Mouse (Mus musculus): ENCODE measurements around the gene C2cd4c.

The C2cd4c gene

DNA sequence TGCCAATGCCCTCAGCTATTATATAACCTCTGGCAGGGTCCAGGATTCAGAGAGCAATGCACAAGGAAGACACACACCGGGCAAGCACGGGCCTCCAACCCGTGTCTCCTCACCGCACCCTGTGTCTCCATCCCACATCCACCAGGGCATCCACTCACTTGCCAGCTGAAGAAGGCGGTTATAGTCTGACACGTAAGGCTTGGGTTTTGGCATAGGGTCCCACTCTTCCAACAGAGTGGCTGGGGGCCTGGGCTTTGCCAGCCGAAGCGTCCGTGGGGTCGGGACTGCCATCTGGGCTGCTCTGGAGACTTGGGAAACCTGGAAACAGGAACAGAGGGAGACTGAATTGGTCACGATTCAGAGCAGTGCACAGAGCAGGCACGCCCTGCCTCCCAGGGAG is 34.0 kb downstream of the C2cd4c start:
- CTCF ChIA-PET: no interaction called here

DNA sequence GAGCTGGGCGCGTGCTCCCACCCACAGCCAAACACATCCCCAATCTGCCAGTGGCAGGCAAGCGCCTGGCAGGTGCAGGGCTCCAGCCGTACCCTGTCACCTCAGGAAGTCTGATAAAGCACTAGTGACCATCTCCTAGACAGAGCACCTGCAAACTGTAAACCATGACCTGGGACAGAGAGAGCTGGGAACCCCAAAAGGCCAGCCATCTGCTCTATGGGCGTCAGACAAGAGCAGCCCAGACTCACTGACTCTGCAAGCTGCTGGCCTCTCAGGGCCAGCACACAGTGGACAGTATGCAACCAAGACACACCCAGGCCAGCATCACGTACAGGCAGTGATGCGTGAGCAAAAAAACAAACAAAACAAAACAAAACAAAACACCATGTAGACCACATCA is 34.9 kb downstream of the C2cd4c start:
- CTCF ChIA-PET: no interaction called here

DNA sequence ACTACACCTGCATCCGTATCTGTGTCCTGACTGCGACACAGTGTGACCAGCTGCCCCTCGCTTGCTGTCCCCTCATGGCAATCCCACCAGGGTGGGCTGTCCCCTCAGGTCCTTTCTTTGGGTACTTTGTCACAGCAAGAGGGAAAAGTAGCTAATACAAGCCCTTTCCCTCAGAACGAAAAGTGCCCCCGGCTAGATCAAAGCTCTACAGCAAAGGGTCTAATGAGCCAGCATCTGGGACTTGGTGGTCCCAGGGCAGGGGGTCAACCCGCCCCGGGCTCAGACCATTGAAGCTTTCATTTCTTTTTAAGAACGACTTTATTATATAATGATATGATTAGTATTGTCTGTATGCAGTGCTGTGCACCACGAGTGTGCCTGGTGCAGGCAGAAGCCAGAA is 35.5 kb downstream of the C2cd4c start:
- CTCF ChIA-PET: no interaction called here

DNA sequence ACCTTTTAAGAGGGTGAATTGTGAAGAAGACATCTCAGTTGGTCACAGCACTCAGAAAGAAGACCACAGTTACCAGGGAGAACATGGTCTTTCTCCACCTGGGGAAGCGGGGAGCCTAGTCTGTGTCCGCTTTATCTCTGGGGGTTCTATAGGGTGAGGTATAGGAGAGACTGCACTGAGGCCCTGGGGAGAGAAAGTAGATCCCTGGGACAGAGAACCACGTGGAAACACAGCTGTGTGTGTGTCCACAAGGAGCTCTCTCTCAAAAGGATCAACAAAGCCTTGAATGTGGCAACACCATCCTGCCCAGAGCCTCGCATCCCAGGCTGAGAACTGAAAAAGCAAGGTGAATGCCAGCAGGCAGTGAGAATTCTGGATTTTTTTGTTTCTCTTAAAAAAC is 36.4 kb downstream of the C2cd4c start:
- CTCF ChIA-PET: no interaction called here

DNA sequence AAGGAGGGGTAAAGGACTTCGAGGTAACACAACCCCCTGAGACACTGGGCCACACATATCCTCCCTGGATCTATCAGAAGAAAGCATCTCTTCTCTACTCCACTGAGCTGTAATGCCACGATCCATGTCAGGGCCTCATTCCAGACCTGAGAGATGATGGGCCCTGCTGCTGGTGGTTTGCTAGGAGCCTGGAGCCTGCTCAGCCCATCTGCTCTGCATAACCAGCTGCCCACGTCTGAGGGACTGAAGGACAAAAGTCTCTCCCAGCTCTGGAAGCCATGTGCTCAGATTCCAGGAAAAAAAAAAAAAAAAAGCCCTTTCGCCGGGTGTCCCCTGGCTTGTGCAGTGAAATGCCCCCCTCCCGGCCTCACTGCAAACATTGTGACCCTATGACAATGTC is 38.1 kb downstream of the C2cd4c start:
- CTCF ChIA-PET: no interaction called here

DNA sequence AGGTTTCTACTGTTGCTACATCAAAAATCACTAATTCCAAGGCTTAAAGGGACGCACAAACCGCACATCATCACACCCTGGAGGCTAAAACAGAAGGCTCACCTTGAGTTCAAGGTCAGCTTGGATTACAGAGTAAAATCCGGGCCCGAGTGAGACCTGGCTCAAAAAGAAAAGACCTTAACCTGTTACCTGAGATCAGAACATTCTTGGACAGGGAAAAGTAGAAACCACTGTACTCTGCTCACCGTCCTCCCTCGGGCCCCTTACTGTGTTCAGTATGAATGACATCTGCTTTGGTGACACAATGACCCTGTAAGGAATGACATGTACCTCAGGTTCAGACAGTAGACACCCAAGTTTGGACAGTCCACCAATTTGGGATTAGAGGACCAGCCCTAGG is 39.0 kb downstream of the C2cd4c start:
- CTCF ChIA-PET: no interaction called here

DNA sequence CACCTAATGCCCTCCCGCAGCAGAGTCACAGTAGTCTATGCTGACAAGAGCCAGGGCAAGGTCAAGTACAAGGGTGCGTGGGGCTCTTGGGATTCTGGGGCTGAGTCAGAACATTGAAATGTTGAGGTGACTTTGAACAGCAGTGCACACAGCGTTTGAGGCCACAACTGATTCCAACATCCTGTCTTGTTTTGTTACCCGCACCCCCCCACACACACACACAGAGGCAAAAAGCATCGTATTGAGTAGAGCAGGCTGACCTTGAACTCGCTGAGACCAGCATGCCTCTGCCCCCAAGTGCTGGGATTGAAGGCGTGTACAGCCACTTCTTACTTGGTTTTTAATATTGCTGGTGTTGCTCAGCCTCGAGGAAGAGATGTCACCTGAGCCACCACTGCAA is 39.5 kb downstream of the C2cd4c start:
- CTCF ChIA-PET: no interaction called here

DNA sequence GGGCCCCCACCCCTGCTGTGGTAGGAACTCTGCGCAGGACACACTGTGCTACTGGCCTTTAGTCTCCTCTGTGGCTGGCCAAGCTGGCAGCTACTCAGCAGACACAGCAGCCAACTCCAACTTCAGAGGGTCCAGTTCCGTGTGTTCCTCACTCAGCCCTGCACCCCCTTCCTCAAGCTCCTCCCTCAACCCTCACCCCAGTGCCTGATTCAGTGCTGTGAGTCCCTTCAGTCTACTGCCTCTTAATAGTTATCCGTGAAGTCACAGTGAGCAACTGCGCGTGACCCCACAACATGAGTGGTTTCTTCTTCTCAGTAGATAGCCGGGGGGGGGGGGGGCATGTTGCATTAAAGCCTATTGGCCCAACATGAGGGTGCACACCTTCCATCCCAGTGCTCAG is 40.2 kb downstream of the C2cd4c start:
- CTCF ChIA-PET: no interaction called here

DNA sequence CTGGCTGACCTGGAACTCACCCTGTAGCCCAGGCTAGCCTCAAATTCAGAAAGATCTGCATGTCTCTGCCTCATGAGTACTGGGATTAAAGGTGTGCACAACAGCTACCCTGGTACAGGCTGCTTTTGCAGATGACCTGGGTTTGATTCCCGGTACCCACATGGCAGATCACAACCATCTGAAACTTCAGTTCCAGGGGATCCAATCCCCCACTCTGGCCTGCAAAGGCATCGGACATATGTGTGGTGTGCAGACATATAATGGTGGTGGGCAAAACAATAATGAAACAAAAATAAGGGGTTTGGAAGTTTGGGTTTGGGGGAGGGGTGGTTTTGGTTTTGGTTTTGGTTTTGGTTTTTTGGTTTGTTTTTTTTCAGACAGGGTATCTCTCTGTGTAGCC is 42.5 kb downstream of the C2cd4c start:
- CTCF ChIA-PET: no interaction called here

DNA sequence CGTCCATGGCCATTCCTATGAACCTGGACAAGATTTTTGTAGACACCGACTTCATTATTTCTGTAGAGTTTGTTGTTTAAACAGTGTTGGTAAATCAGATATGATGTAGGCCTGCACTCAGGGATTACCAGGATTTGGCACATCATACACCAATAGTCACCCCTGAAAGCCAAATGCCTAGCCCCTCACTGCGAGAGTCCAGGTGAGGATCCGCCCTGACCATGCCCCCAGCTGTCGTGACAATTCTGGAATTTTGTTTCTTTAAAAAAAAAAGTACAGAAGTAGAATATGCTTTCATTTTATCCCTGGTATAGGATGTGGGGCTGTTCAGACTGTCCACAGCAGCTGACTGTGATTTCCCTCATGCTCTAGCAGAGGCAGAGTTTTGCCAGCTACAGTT is 43.9 kb downstream of the C2cd4c start:
- CTCF ChIA-PET: no interaction called here

DNA sequence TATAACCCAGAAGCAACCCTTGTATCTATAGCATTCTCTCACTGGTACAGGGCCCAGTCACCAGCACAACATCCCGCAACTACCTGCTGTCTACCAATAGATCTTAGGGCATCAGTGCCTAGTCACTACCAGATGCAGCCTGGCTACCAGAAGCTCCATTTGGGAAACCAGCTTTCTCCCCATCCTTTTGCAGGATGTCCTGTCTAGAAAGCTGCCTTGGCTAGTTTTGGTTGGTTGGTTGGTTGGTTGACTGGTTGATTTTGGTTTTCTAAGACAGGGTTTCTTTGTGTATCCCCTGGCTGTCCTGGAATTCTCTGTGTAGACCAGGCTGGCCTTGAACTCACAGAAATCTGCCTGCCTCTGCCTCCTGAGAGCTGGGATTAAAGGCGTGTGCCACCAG is 54.1 kb downstream of the C2cd4c start:
- CTCF ChIA-PET: no interaction called here

DNA sequence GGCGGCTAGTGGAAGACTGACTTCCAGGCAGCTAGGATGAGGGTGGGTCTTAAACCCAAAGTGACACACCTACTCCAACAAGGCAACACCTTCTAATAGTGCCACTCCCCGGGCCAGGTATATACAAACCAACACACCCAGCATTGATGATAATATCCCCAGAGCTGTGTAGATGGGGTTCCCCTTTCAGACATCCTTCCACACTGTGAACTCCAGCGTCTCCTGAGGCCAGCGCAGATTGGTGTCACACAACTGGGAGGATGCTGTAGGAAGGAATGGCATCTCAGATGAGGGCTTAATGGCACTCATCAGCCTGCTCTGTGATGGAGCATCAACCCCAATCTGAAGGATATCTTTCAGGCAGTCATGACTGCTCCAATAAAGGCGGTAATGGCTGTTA is 56.3 kb downstream of the C2cd4c start:
- CTCF ChIA-PET: no interaction called here

DNA sequence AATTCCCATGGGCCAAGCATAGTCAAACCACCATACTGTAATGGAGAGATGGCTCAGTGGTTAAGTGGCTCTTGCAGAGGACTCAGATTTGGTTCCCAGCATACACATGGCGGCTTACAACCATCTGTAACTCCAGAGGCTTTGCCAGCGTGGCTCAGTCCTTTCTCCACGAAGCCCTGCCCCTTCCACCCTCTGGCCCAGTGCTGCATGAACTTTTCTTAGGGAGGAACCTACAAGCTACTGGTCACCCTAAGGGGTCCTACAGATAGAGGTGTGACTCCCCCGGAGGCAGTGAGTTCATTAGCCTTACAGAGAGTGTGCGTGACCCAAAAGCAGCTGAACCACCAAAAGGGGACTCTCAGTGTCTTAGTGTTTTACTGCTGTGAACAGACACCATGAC is 56.9 kb downstream of the C2cd4c start:
- CTCF ChIA-PET: no interaction called here
